Mouse (Mus musculus) embryonic facial prominence, embryonic 13.5 days (tissue): ENCODE results near the gene Frmd4a. TPM values are rescaled to one million over a fixed set of nuclear protein-coding genes. Genes with fewer than 3 reads are reported as not detected.

Experiments
- ATAC-seq: fragments of 200-750 bp; cut with Nextera tagmentation; 2 replicates; pipeline ENCODE4 v1.8.0; 2017; ENCODE audit warnings: low read depth; ENCODE audit not compliant: insufficient number of reproducible peaks, insufficient read depth, low FRiP score, low TSS enrichment
- H3K27ac ChIP-seq: fragments of 300-500 bp; sonication (generic); 2 replicates; pipeline ENCODE4 v1.5.1; 2015; ENCODE audit warnings: moderate library complexity, mild to moderate bottlenecking, inconsistent platforms
- H3K27me3 ChIP-seq: fragments of 300-500 bp; sonication (generic); 2 replicates; pipeline ENCODE4 v1.6.1; 2015; ENCODE audit warnings: mild to moderate bottlenecking, inconsistent platforms
- H3K36me3 ChIP-seq: fragments of 300-500 bp; sonication (generic); 2 replicates; pipeline ENCODE4 v1.6.1; 2015; ENCODE audit warnings: mild to moderate bottlenecking, inconsistent platforms
- H3K4me1 ChIP-seq: fragments of 300-500 bp; sonication (generic); 2 replicates; pipeline ENCODE4 v1.6.1; 2015; ENCODE audit warnings: inconsistent platforms
- H3K4me2 ChIP-seq: fragments of 300-500 bp; sonication (generic); 2 replicates; pipeline ENCODE4 v1.6.1; 2015; ENCODE audit warnings: moderate library complexity, mild to moderate bottlenecking, inconsistent platforms
- H3K4me3 ChIP-seq: fragments of 300-500 bp; sonication (generic); 2 replicates; pipeline ENCODE4 v1.5.1; 2015; ENCODE audit warnings: mild to moderate bottlenecking, inconsistent platforms
- H3K9ac ChIP-seq: fragments of 300-500 bp; sonication (generic); 2 replicates; pipeline ENCODE4 v1.6.1; 2015; ENCODE audit warnings: mild to moderate bottlenecking, inconsistent platforms
- H3K9me3 ChIP-seq: fragments of 300-500 bp; sonication (generic); 2 replicates; pipeline ENCODE4 v1.6.1; 2016; ENCODE audit warnings: inconsistent platforms
- WGBS: fragments of 180-500 bp; shearing (Covaris S2); methylation state at CpG from one replicate; pipeline ENCODE4 v1.1.7; 2015; ENCODE audit warnings: mixed read lengths; 5-methylcytosine and 5-hydroxymethylcytosine counted together
- polyA plus RNA-seq: library from polyadenylated mRNA; unstranded; fragments of >200 nt; fragmentation: Nextera tagmentation; extraction: Ambion mirVana; gene quantifications from 2 replicates; pipeline ENCODE4 v1.2.1, GENCODE M21; 2015

Gene Frmd4a
- polyA plus RNA-seq, 1 experiment from 2014 or later: 50.8 TPM

DNA sequence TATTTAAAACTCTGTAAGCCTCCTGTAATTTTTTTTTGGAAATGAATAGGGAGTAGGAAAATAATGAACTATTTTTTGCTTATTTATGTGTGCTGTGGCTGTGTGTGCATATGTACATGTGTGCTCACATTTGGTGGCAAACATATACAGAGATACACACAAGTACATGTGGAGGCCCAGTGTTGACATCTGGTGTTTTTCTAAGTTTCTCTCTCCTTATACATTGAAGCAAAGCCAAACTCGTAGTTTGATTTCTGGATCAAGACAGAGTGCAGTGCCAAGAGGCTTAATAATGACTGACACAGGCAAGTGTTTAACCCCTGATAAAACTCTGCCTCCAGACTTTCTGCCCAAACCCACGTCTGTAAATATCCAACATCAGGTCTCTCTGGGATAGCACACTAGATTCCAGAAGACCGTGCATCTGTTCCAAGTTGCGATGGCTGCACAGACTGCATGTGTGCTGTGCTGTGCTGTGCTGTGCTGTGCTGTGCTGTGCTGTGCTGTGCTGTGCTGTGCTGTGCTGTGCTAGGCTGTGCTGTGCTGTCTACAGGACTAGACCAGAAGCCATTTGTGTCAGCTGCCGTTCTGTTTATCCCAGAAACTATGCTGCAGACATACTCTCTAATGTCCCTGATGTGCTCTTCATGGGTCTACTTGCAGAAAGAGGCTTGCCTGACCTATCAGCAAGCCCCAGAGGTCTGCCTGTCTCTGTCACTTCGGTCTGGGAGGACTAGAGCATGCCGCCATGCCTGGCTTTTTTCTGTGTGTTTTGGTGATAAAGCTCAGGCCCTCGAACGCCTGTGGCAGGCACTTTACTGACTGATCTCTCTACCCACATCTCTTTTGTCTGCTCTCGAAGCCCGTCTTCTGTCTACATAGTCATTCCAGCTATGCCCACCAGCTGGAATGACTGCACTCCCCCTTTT lies 437.8 kb downstream of the Frmd4a start:
- ATAC-seq: no peak
- Histone ChIP-seq H3K36me3 (peaks cover 13% of the 10 kb centered on the region; the same call in 1 of the 2 replicates), H3K4me3 (no peak overlapping the region), H3K27ac (0 out of 2 replicates have a peak overlapping the region, but pooled peaks have one; percentile 39), H3K4me2 (no peak overlapping the region), H3K4me1 (peaks cover 24% of the 10 kb centered on the region), H3K27me3 (no peaks in the 10 kb centered on the region), H3K9ac (no peak overlapping the region), H3K9me3 (no peaks in the 10 kb centered on the region)
- 76% methylated on average over 11 of the region's 11 CpGs for WGBS

DNA sequence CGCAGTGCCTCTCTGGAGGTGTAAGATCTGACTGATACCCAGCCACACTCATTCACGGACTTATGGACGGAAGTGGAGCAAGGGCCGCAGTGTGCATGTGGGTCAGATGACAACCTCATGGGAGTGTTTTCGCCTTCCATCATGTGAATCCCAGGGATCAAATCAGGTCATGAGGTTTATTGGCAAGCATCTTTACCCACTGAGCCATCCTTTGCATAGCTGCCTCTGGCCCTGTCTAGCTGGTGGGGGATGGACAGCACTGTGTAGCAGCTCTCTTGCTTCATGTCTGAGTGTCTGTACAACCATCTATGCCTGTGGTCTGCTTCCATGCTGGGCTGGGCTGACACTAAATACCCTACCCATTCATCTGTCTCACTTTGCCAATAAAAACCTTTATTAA lies 443.4 kb downstream of the Frmd4a start:
- 55% methylated on average over 5 of the region's 5 CpGs for WGBS
- H3K4me1 ChIP-seq: peaks cover 33% of the 10 kb centered on the region
- no peak for ATAC-seq

DNA sequence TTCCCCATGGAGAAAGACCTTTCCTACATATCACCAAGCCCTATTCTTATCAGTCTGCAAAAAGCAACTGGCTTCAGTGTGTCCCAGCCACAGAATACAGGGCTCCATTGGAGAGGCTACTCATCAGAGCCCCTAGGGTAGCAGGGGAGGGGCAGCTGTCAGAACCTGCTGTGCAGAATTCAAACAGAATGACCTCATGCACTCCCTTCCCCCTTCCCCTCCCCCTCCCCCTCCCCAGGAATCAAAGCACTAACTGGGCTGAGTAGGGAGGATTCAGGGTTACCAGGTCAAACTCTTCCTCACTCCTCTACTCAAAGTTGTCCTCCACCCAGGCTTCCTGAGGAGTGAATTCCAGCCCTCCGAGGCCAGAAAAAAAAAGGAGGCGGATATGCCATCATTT lies 444.0 kb downstream of the Frmd4a start:
- no peak overlapping the region for H3K4me2 ChIP-seq
- 30% methylated on average over 2 of the region's 2 CpGs for WGBS
- H3K36me3 ChIP-seq: 0 out of 2 replicates have a peak, but pooled peaks cover 7% of the 10 kb centered on the region
- H3K4me3 ChIP-seq: no peak overlapping the region
- no peak for ATAC-seq
- no peak overlapping the region for H3K9ac ChIP-seq
- peaks cover 38% of the 10 kb centered on the region for H3K4me1 ChIP-seq
- H3K27me3 ChIP-seq: no peaks in the 10 kb centered on the region
- H3K9me3 ChIP-seq: no peaks in the 10 kb centered on the region
- H3K27ac ChIP-seq: no peak overlapping the region

More for the DNA sequence above, 443.4 kb downstream of the Frmd4a start:
- H3K4me2 ChIP-seq: no peak overlapping the region
- H3K27ac ChIP-seq: no peak overlapping the region
- no peak overlapping the region for H3K9ac ChIP-seq
- H3K36me3 ChIP-seq: 0 out of 2 replicates have a peak, but pooled peaks cover 7% of the 10 kb centered on the region
- H3K4me3 ChIP-seq: no peak overlapping the region
- no peaks in the 10 kb centered on the region for H3K9me3 ChIP-seq
- H3K27me3 ChIP-seq: no peaks in the 10 kb centered on the region

DNA sequence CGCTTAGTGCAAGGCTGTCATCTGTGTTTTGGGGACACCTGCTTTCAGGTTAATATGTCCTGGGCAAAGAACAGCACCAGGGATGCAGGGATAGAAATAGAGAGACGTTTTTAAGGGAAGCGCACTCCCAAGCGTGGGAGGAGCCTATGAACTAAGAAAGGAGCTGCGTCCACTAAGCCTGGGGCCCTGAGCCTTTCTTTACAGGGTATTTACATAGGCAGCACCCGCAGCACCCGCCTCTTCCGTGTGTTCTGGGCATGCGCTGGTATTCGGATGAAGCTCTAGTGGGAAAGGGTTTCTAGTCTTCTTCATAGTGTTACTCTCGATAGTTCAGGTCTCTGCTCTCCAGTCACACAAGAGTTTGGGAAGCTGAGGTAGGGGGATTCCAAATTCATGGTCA lies 445.0 kb downstream of the Frmd4a start:
- no peaks in the 10 kb centered on the region for H3K27me3 ChIP-seq
- no peaks in the 10 kb centered on the region for H3K9me3 ChIP-seq
- ATAC-seq: no peak
- 36% methylated on average over 11 of the region's 11 CpGs for WGBS
- peaks cover 12% of the 10 kb centered on the region for H3K36me3 ChIP-seq
- no peak overlapping the region for H3K27ac ChIP-seq
- H3K9ac ChIP-seq: no peak overlapping the region
- no peak overlapping the region for H3K4me3 ChIP-seq
- peaks cover 38% of the 10 kb centered on the region for H3K4me1 ChIP-seq
- no peak overlapping the region for H3K4me2 ChIP-seq

DNA sequence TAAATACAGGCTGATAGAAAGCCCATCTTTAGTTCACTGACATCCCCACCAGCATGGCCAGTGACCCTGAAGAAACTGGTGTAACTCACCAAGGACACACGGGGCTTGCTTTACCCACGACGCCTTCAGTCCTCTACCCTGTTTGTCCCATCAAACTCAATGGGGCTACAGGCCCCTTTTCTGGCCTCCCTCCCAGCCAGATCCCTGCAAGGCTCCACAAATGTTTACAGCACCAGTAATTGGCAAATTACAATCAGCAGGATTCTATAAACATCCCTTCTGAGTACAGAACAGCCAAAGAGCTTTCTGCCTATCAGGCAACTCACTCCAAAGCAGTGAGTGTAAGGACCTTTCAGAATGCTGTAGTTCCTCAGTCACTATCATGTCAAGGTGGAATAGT lies 448.6 kb downstream of the Frmd4a start:
- H3K9ac ChIP-seq: no peak overlapping the region
- no peaks in the 10 kb centered on the region for H3K9me3 ChIP-seq
- no peak overlapping the region for H3K4me2 ChIP-seq
- peaks cover 25% of the 10 kb centered on the region for H3K4me1 ChIP-seq
- H3K4me3 ChIP-seq: no peak overlapping the region
- 66% methylated on average over 3 of the region's 3 CpGs for WGBS
- peak overlapping the region; percentile 48; the same call in 1 of the 2 replicates for H3K27ac ChIP-seq
- H3K36me3 ChIP-seq: peaks cover 32% of the 10 kb centered on the region
- ATAC-seq: no peak
- H3K27me3 ChIP-seq: no peaks in the 10 kb centered on the region

DNA sequence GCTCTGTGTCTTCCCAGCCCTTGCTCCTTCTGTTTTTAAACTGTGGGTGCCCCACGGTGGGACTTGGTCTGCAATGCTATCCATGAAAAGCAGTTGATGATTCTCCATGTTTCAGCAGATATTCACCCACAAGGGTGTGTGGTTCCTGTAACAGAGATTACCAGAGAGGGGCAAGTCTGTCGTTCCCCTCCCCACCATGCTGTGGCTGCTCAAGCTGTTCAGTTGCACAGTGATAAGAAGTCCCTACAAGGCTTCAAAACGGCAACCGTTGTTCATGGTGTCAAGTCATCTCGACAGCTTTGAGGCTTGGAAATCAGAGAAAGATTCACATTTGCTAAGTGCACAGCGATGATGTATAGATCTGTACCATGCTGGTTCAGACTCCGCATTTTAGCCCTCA lies 449.8 kb downstream of the Frmd4a start:
- Histone ChIP-seq H3K9me3 (no peaks in the 10 kb centered on the region), H3K4me3 (no peak overlapping the region), H3K4me2 (no peak overlapping the region), H3K9ac (no peak overlapping the region), H3K4me1 (peaks cover 16% of the 10 kb centered on the region), H3K27me3 (no peaks in the 10 kb centered on the region), H3K36me3 (peaks cover 35% of the 10 kb centered on the region), H3K27ac (no peak overlapping the region)
- no peak for ATAC-seq
- WGBS: 95% methylated on average over 7 of the region's 7 CpGs

DNA sequence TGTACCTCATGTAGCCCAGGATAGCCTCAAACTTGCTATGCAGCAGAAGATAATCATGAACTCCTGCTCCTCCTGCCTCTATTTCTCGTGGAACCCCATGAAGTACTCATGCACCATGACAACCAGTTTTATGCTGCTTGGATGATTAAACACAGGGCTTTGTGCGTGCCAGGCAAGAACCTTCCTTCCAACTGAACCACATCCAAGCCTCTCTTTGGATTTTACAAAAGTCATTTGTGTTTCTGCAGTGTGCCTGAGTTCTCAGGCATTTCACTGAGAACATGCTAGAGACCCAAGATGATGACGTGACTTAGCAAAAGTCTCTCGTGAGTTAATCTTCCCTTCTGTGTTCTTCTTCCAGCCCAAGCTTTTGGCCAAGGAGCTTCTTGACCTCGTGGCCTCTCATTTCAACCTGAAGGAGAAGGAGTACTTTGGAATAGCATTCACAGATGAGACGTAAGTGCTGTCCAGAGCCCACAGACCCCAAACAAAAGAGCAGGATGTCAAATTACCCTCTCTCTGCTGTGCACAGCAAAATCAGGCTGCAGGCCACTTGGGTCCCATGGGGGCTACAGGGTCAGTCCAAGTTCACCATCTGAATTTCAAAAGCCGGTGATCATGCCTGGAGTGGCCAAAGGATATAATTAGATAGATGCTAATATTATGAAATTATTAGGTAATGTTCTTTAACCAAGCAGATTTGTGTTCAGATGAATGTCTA lies 455.4 kb downstream of the Frmd4a start:
- Histone ChIP-seq H3K9me3 (no peaks in the 10 kb centered on the region), H3K27me3 (no peaks in the 10 kb centered on the region), H3K36me3 (peaks cover 47% of the 10 kb centered on the region), H3K4me1 (peaks cover 31% of the 10 kb centered on the region), H3K27ac (no peak overlapping the region), H3K4me3 (no peak overlapping the region), H3K9ac (no peak overlapping the region), H3K4me2 (no peak overlapping the region)
- WGBS: 53% methylated on average over 7 of the region's 7 CpGs
- ATAC-seq: no peak

DNA sequence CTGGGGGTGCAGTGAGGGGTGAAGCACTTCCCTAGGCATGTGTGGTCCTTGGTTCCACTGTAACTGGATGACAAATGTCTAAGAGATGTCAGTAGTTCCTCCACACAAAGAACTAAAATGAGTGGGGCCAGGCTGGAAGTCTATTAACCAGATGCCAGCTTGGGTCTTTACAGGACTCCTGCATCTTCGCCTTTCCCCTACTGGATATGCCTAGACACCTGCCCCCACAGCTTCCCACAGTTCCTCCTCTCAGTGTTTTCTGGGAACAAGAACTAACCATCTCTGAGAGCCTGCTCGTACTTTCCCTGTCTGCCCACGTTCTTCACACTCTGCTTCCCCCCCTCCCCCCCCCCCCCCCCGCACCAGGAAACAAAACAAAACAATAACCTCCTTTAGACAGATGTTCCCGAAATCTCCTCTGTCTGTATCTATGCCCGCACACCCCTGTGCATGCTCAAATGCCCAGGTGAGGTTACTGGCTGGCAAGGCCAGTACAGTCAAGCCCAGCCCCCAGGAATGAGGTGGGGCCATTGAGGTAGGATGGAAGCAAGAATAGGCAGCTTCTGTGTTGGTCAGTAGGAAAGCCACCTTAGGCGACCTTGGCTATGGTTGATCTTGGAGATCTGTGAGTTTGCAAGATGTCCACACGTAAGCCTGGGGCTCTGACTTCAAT lies 456.5 kb downstream of the Frmd4a start:
- no peak for ATAC-seq
- 73% methylated on average over 8 of the region's 8 CpGs for whole genome bisulfite sequencing
- peaks cover 37% of the 10 kb centered on the region for H3K36me3 ChIP-seq

DNA sequence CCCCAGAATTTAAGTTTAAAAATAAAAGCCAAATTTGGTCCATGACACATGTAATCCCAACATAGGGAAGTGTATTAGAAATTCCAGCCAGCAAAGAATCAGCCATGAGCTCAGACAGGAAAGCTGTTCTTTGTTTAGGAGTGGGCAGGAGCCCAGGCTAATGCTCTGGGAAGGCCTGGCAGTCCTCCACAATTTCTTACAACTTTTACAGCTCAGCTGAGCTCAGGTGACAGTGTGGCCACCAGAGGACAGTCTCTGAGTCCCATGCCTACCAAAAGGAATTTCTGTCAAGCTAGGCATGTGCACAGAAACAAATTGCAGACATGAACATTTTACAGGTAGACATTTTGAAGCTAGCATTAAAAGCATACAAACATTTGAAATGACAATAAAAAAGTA lies 457.0 kb downstream of the Frmd4a start:
- no peak overlapping the region for H3K27ac ChIP-seq
- no peaks in the 10 kb centered on the region for H3K27me3 ChIP-seq
- H3K9me3 ChIP-seq: no peaks in the 10 kb centered on the region
- H3K4me2 ChIP-seq: no peak overlapping the region
- H3K36me3 ChIP-seq: peaks cover 32% of the 10 kb centered on the region
- H3K4me1 ChIP-seq: peaks cover 32% of the 10 kb centered on the region
- H3K4me3 ChIP-seq: no peak overlapping the region
- H3K9ac ChIP-seq: no peak overlapping the region
- ATAC-seq: no peak

More for the DNA sequence above, 456.5 kb downstream of the Frmd4a start:
- Histone ChIP-seq H3K4me3 (no peak overlapping the region), H3K27ac (no peak overlapping the region), H3K9me3 (no peaks in the 10 kb centered on the region), H3K27me3 (no peaks in the 10 kb centered on the region), H3K4me2 (no peak overlapping the region), H3K4me1 (peaks cover 31% of the 10 kb centered on the region), H3K9ac (no peak overlapping the region)

DNA sequence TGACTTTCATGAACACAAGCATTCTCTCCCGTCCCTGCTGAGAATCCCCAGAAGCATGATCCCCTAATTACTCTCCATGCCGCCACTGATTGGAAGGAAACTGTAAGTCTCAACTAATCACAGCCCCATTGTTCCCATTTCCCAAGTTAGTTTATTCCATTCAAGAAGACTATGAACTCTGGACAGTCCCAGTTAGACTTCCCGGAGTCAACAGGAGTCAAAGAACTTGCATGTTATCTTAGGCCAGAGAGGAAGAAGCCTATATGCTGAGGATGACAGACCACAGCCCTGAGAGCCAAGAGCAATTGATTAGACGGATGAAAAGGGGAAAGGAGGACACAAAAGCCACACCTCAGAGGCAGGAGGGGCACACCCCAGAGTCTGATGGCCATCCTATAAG lies 458.5 kb downstream of the Frmd4a start:
- H3K4me1 ChIP-seq: peaks cover 38% of the 10 kb centered on the region
- H3K9ac ChIP-seq: no peak overlapping the region
- no peak overlapping the region for H3K4me2 ChIP-seq
- no peak for ATAC-seq
- H3K27me3 ChIP-seq: no peaks in the 10 kb centered on the region
- H3K36me3 ChIP-seq: peaks cover 30% of the 10 kb centered on the region
- H3K4me3 ChIP-seq: no peak overlapping the region
- 56% methylated on average over 4 of the region's 4 CpGs for WGBS
- no peaks in the 10 kb centered on the region for H3K9me3 ChIP-seq
- H3K27ac ChIP-seq: no peak overlapping the region

DNA sequence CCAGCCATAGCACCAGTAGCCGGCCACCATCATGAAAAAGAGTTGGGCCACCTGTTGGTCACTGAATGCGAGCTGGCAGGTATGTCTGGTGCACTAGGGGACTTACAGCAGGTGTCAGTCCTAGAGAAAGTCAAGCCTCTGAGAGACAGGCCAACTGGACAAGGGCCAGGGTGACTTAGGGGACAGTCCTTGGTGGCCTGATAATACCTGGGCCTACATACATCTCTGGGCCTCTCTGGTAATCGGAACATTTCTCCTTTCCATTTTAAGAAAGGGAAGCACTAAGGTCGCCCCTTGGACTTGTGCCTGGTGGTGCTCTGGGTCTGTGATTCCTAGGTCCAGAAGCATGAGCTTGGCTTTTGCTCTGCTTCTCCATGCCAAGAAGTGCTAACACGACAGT lies 459.1 kb downstream of the Frmd4a start:
- no peak for ATAC-seq
- 82% methylated on average over 5 of the region's 5 CpGs for WGBS
- H3K27me3 ChIP-seq: no peaks in the 10 kb centered on the region
- H3K27ac ChIP-seq: no peak overlapping the region
- H3K4me3 ChIP-seq: no peak overlapping the region
- no peak overlapping the region for H3K9ac ChIP-seq
- peaks cover 38% of the 10 kb centered on the region for H3K4me1 ChIP-seq
- no peaks in the 10 kb centered on the region for H3K9me3 ChIP-seq
- H3K36me3 ChIP-seq: peaks cover 32% of the 10 kb centered on the region
- no peak overlapping the region for H3K4me2 ChIP-seq
